Mouse (Mus musculus) MEL (cell line): Measurements from ENCODE around the gene Gm8122.
"Not testable (repeated sequence)": the region's sequence is repeated elsewhere in the genome, so short reads cannot be mapped to it uniquely, and the experiment has no call there.

ENCODE experiments used
- CHD1 ChIP-seq: IDR thresholded peaks from 2 replicates; pipeline ENCODE4 v1.6.1; 2012; ENCODE audit warnings: low read depth, mild to moderate bottlenecking, inconsistent platforms, low read length, improper control_type of control experiment
- CTCF ChIP-seq, 3 experiments: IDR thresholded peaks in 2 of 3; conservative IDR thresholded peaks in 1 of 3; 2 replicates each; pipeline ENCODE4 v1.5.1; 2011 to 2012; ENCODE audit warnings: low read length in 3 of 3, low read depth in 2 of 3, mild to moderate bottlenecking in 2 of 3, improper control_type of control experiment in 1 of 3, inconsistent platforms in 1 of 3, mixed read lengths in 1 of 3, moderate library complexity in 1 of 3; ENCODE audit not compliant: control insufficient read depth in 1 of 3, insufficient read depth in 1 of 3, poor library complexity in 1 of 3, severe bottlenecking in 1 of 3
- ETS1 ChIP-seq: IDR thresholded peaks from 2 replicates; pipeline ENCODE4 v1.6.1; 2012; ENCODE audit warnings: low read depth, mild to moderate bottlenecking, inconsistent platforms, low read length, improper control_type of control experiment, moderate library complexity
- HCFC1 ChIP-seq: IDR thresholded peaks from 2 replicates; pipeline ENCODE4 v1.6.1; 2012; ENCODE audit warnings: low read depth, mild to moderate bottlenecking, inconsistent platforms, low read length, improper control_type of control experiment, moderate library complexity
- MAX ChIP-seq: IDR thresholded peaks from 2 replicates; pipeline ENCODE4 v1.6.1; 2011; ENCODE audit warnings: low read length, improper control_type of control experiment
- POLR2A ChIP-seq, 2 experiments: IDR thresholded peaks; 2 replicates each; pipeline ENCODE4 v1.6.1; 2011 to 2012; ENCODE audit warnings: low read length in 2 of 2, mild to moderate bottlenecking in 2 of 2, control low read depth in 1 of 2, improper control_type of control experiment in 1 of 2, low read depth in 1 of 2, moderate library complexity in 1 of 2; ENCODE audit not compliant: control insufficient read depth in 1 of 2, insufficient read depth in 1 of 2, poor library complexity in 1 of 2
- POLR2AphosphoS5 ChIP-seq: IDR thresholded peaks from 2 replicates; pipeline ENCODE4 v1.6.1; 2012; ENCODE audit warnings: low read depth, borderline replicate concordance, mild to moderate bottlenecking, inconsistent platforms, low read length, moderate library complexity, mixed read lengths
- RCOR1 ChIP-seq: IDR thresholded peaks from 2 replicates; pipeline ENCODE4 v1.6.1; 2012; ENCODE audit warnings: low read depth, mild to moderate bottlenecking, inconsistent platforms, low read length, improper control_type of control experiment

- TF ChIP-seq ETS1; HCFC1; MAX; POLR2A (IDR thresholded peaks at IDR 0.05; ENCODE audit: control insufficient read depth in 1 of 2, insufficient read depth in 1 of 2, low read depth in 1 of 2, low read length in 2 of 2, poor library complexity in 1 of 2); POLR2AphosphoS5; CHD1; CTCF (IDR thresholded peaks at IDR 0.05 in 2 of 3, conservative IDR thresholded peaks at IDR 0.05 in 1 of 3; ENCODE audit: control insufficient read depth in 1 of 3, insufficient read depth in 1 of 3, low read depth in 2 of 3, low read length in 3 of 3, poor library complexity in 1 of 3, severe bottlenecking in 1 of 3); RCOR1: not testable (repeated sequence)
Measured at GRCm38 (mm10) chr14:43278681-43279080, 43.6 kb upstream of the Gm8122 start.
